Mouse (Mus musculus) embryonic facial prominence, embryonic 14.5 days (tissue): ENCODE results near the gene Cops4. TPM values are rescaled to one million over a fixed set of nuclear protein-coding genes. Genes with fewer than 3 reads are reported as not detected.

Experiments used
- ATAC-seq: fragments of 200-750 bp; cut with Nextera tagmentation; 2 replicates; pipeline ENCODE4 v1.8.0; 2017; ENCODE audit warnings: low read depth, moderate number of reproducible peaks, moderate TSS enrichment
- DNase-seq: peaks from one replicate; pipeline ENCODE4 v3.0.0-alpha.2; 2015; ENCODE audit warnings: low spot score
- H3K27ac ChIP-seq: fragments of 300-500 bp; sonication (generic); replicated peaks from 2 replicates; pipeline ENCODE4 v1.5.1; 2014; ENCODE audit warnings: low read depth, mild to moderate bottlenecking, low read length, moderate library complexity
- H3K27me3 ChIP-seq: fragments of 300-500 bp; sonication (generic); replicated peaks from 2 replicates; pipeline ENCODE4 v1.6.1; 2014; ENCODE audit warnings: low read length; ENCODE audit not compliant: control insufficient read depth, insufficient read depth
- H3K36me3 ChIP-seq: fragments of 300-500 bp; sonication (generic); 2 replicates; pipeline ENCODE4 v1.6.1; 2014; ENCODE audit warnings: low read length, mixed read lengths; ENCODE audit not compliant: control insufficient read depth, insufficient read depth
- H3K4me1 ChIP-seq: fragments of 300-500 bp; sonication (generic); 2 replicates; pipeline ENCODE4 v1.6.1; 2014; ENCODE audit warnings: antibody characterized with exemption, low read length; ENCODE audit not compliant: control insufficient read depth, insufficient read depth
- H3K4me2 ChIP-seq: fragments of 300-500 bp; sonication (generic); 2 replicates; pipeline ENCODE4 v1.6.1; 2014; ENCODE audit warnings: low read depth, mild to moderate bottlenecking, low read length, moderate library complexity, mixed read lengths
- H3K4me3 ChIP-seq: fragments of 300-500 bp; sonication (generic); 2 replicates; pipeline ENCODE4 v1.5.1; 2014; ENCODE audit warnings: low read depth, mild to moderate bottlenecking, low read length
- H3K9ac ChIP-seq: fragments of 300-500 bp; sonication (generic); 2 replicates; pipeline ENCODE4 v1.6.1; 2014; ENCODE audit warnings: low read depth, mild to moderate bottlenecking, low read length, moderate library complexity, mixed read lengths
- H3K9me3 ChIP-seq: fragments of 300-500 bp; sonication (generic); 2 replicates; pipeline ENCODE4 v1.6.1; 2016; ENCODE audit warnings: low read length; ENCODE audit not compliant: control insufficient read depth
- WGBS: fragments of 180-500 bp; shearing (Covaris S2); extraction: QIAGEN DNeasy Blood & Tissue Kit; methylation state at CpG from one replicate; pipeline ENCODE4 v1.1.7; 2014; 5-methylcytosine and 5-hydroxymethylcytosine counted together
- polyA plus RNA-seq: library from polyadenylated mRNA; unstranded; fragments of >200 nt; fragmentation: Nextera tagmentation; extraction: Ambion mirVana; gene quantifications from 2 replicates; pipeline ENCODE4 v1.2.1, GENCODE M21; 2014

Gene Cops4
- polyA plus RNA-seq, 1 experiment from 2014 or later: 178 TPM

- H3K36me3 ChIP-seq: no peaks in the 10 kb centered on the region
- H3K27ac ChIP-seq: no peak overlapping the region
- ATAC-seq (no peak), DNase-seq (no peak)
- no peak overlapping the region for H3K9ac ChIP-seq
- H3K4me2 ChIP-seq: no peak overlapping the region
- 79% methylated on average over 2 of the region's 2 CpGs for WGBS
- H3K27me3 ChIP-seq: no peaks in the 10 kb centered on the region
- H3K9me3 ChIP-seq: no peaks in the 10 kb centered on the region
- H3K4me3 ChIP-seq: no peak overlapping the region
- no peaks in the 10 kb centered on the region for H3K4me1 ChIP-seq
These were observed 48.7 kb downstream of the Cops4 start for GRCm38 (mm10) chr5:100566798-100567197.

- no peak overlapping the region for H3K9ac ChIP-seq
- no peaks in the 10 kb centered on the region for H3K9me3 ChIP-seq
- no peaks in the 10 kb centered on the region for H3K4me1 ChIP-seq
- no peak overlapping the region for H3K4me3 ChIP-seq
- H3K4me2 ChIP-seq: no peak overlapping the region
- WGBS: 67% methylated on average over 11 of the region's 13 CpGs
- no peak for ATAC-seq
- no peak overlapping the region for H3K27ac ChIP-seq
- no peaks in the 10 kb centered on the region for H3K27me3 ChIP-seq
- no peaks in the 10 kb centered on the region for H3K36me3 ChIP-seq
- DNase-seq: no peak
These were observed 49.3 kb downstream of the Cops4 start for GRCm38 (mm10) chr5:100567258-100568032.

- Histone ChIP-seq H3K27ac (no peak overlapping the region), H3K27me3 (no peaks in the 10 kb centered on the region), H3K4me1 (no peaks in the 10 kb centered on the region), H3K9me3 (no peaks in the 10 kb centered on the region), H3K9ac (no peak overlapping the region), H3K4me3 (no peak overlapping the region), H3K36me3 (no peaks in the 10 kb centered on the region), H3K4me2 (no peak overlapping the region)
- ATAC-seq (no peak), DNase-seq (no peak)
- 75% methylated on average over 8 of the region's 8 CpGs for WGBS
These were observed 50.1 kb downstream of the Cops4 start for GRCm38 (mm10) chr5:100568177-100568576.

- DNase-seq (no peak), ATAC-seq (no peak)
- H3K4me2 ChIP-seq: no peak overlapping the region
- no peaks in the 10 kb centered on the region for H3K36me3 ChIP-seq
- no peaks in the 10 kb centered on the region for H3K27me3 ChIP-seq
- H3K9ac ChIP-seq: no peak overlapping the region
- H3K4me3 ChIP-seq: no peak overlapping the region
- no peaks in the 10 kb centered on the region for H3K4me1 ChIP-seq
- H3K27ac ChIP-seq: no peak overlapping the region
- H3K9me3 ChIP-seq: no peaks in the 10 kb centered on the region
- 84% methylated on average over 3 of the region's 3 CpGs for WGBS
These were observed 50.7 kb downstream of the Cops4 start for GRCm38 (mm10) chr5:100568802-100569201.

GRCm38 (mm10) chr5:100569250-100569934 lies 51.3 kb downstream of the Cops4 start:
- no peaks in the 10 kb centered on the region for H3K36me3 ChIP-seq
- no peak overlapping the region for H3K4me3 ChIP-seq
- no peak overlapping the region for H3K27ac ChIP-seq
- H3K9ac ChIP-seq: no peak overlapping the region
- H3K4me2 ChIP-seq: no peak overlapping the region
- no peaks in the 10 kb centered on the region for H3K9me3 ChIP-seq
- no peaks in the 10 kb centered on the region for H3K4me1 ChIP-seq
- ATAC-seq (no peak), DNase-seq (no peak)
- WGBS: 76% methylated on average over 18 of the region's 18 CpGs
- no peaks in the 10 kb centered on the region for H3K27me3 ChIP-seq

GRCm38 (mm10) chr5:100569997-100570595 lies 52.0 kb downstream of the Cops4 start:
- no peak for ATAC-seq
- no peaks in the 10 kb centered on the region for H3K4me1 ChIP-seq
- no peak overlapping the region for H3K27ac ChIP-seq
- 58% methylated on average over 13 of the region's 13 CpGs for WGBS
- no peak overlapping the region for H3K4me2 ChIP-seq
- no peak overlapping the region for H3K4me3 ChIP-seq
- DNase-seq: no peak
- no peak overlapping the region for H3K9ac ChIP-seq
- H3K36me3 ChIP-seq: no peaks in the 10 kb centered on the region
- H3K27me3 ChIP-seq: no peaks in the 10 kb centered on the region
- no peaks in the 10 kb centered on the region for H3K9me3 ChIP-seq

GRCm38 (mm10) chr5:100570716-100571115 lies 52.6 kb downstream of the Cops4 start:
- no peak overlapping the region; the same call in 1 of the 2 replicates for H3K4me2 ChIP-seq
- no peak for DNase-seq
- no peak for ATAC-seq
- H3K36me3 ChIP-seq: no peaks in the 10 kb centered on the region
- H3K4me3 ChIP-seq: no peak overlapping the region
- H3K4me1 ChIP-seq: no peaks in the 10 kb centered on the region
- H3K9me3 ChIP-seq: no peaks in the 10 kb centered on the region
- H3K9ac ChIP-seq: no peak overlapping the region
- H3K27ac ChIP-seq: no peak overlapping the region
- 27% methylated on average over 8 of the region's 8 CpGs for WGBS
- no peaks in the 10 kb centered on the region for H3K27me3 ChIP-seq

GRCm38 (mm10) chr5:100572069-100572468 lies 54.0 kb downstream of the Cops4 start, which contains the start of gene Plac8:
Gene Plac8 (minus strand): TSS chr5:100572245.
- WGBS: 28% methylated on average over 7 of the region's 7 CpGs
- no peak within 1 kb of the TSS for H3K4me3 ChIP-seq
- no peak within 1 kb of the TSS for H3K27ac ChIP-seq
- no peaks in the 10 kb centered on the region for H3K9me3 ChIP-seq
- no peak for DNase-seq
- no peaks in the 10 kb centered on the region for H3K36me3 ChIP-seq
- H3K4me2 ChIP-seq: no peak within 1 kb of the TSS
- H3K4me1 ChIP-seq: no peaks in the 10 kb centered on the region
- H3K9ac ChIP-seq: no peak within 1 kb of the TSS
- no peaks in the 10 kb centered on the region for H3K27me3 ChIP-seq
- ATAC-seq: no peak
